Mouse (Mus musculus) liver, embryonic 14.5 days (tissue): Measurements from ENCODE around the gene Pawr. TPM values are rescaled to one million over a fixed set of nuclear protein-coding genes. Genes with fewer than 3 reads are reported as not detected.

Source experiments
- ATAC-seq: fragments of 200-750 bp; cut with Nextera tagmentation; 2 replicates; pipeline ENCODE4 v1.8.0; 2017; ENCODE audit warnings: moderate number of reproducible peaks, mild to moderate bottlenecking, moderate library complexity; ENCODE audit not compliant: insufficient read depth
- DNase-seq, 3 experiments: peaks; one replicate each; pipeline ENCODE4 v3.0.0-alpha.2; 2012 to 2013; ENCODE audit warnings: low read depth in 3 of 3, low spot score in 3 of 3
- H3K27ac ChIP-seq: fragments of 300-500 bp; sonication (generic); 2 replicates; pipeline ENCODE4 v1.5.1; 2014; ENCODE audit warnings: moderate library complexity, mild to moderate bottlenecking, control low read depth, inconsistent platforms
- H3K27me3 ChIP-seq: fragments of 300-500 bp; sonication (generic); 2 replicates; pipeline ENCODE4 v1.6.1; 2014; ENCODE audit warnings: mild to moderate bottlenecking, low read length, moderate library complexity; ENCODE audit not compliant: control insufficient read depth, insufficient read depth
- H3K36me3 ChIP-seq: fragments of 300-500 bp; sonication (generic); replicated peaks from 2 replicates; pipeline ENCODE4 v1.6.1; 2014; ENCODE audit warnings: low read depth; ENCODE audit not compliant: control insufficient read depth, insufficient read depth
- H3K4me1 ChIP-seq, 2 experiments: fragments of 200-500 bp in 1 of 2; fragments of 300-500 bp in 1 of 2; sonication (generic) in 1 of 2; replicated peaks; 2 replicates each; pipeline ENCODE4 v1.6.1; 2012 to 2014; ENCODE audit warnings: antibody characterized with exemption in 1 of 2, inconsistent platforms in 1 of 2, low read length in 1 of 2; ENCODE audit not compliant: control insufficient read depth in 2 of 2, insufficient read depth in 2 of 2
- H3K4me2 ChIP-seq: fragments of 300-500 bp; sonication (generic); 2 replicates; pipeline ENCODE4 v1.6.1; 2014; ENCODE audit warnings: low read depth, mild to moderate bottlenecking, control low read depth, moderate library complexity
- H3K4me3 ChIP-seq, 2 experiments: fragments of 200-500 bp in 1 of 2; fragments of 300-500 bp in 1 of 2; sonication (generic) in 1 of 2; 2 replicates each; pipeline ENCODE4 v1.5.1; 2012 to 2014; ENCODE audit warnings: low read depth in 2 of 2, low read length in 2 of 2, mild to moderate bottlenecking in 2 of 2, control low read depth in 1 of 2, inconsistent platforms in 1 of 2, moderate library complexity in 1 of 2; ENCODE audit not compliant: insufficient read depth in 1 of 2
- H3K9ac ChIP-seq: fragments of 300-500 bp; sonication (generic); replicated peaks from 2 replicates; pipeline ENCODE4 v1.6.1; 2014; ENCODE audit warnings: mild to moderate bottlenecking, control low read depth, moderate library complexity
- H3K9me3 ChIP-seq: fragments of 300-500 bp; sonication (generic); 2 replicates; pipeline ENCODE4 v1.6.1; 2016; ENCODE audit warnings: low read length, mixed read lengths; ENCODE audit not compliant: control insufficient read depth
- CTCF ChIP-seq: IDR thresholded peaks from 2 replicates; pipeline ENCODE4 v1.5.1; 2016; ENCODE audit warnings: antibody characterized with exemption, low read depth, control low read depth
- EP300 ChIP-seq: IDR thresholded peaks from 2 replicates; pipeline ENCODE4 v1.6.1; 2016; ENCODE audit warnings: antibody characterized with exemption, low read depth
- WGBS: fragments of 180-500 bp; shearing (Covaris S2); extraction: QIAGEN DNeasy Blood & Tissue Kit; methylation state at CpG from one replicate; pipeline ENCODE4 v1.1.7; 2014; ENCODE audit not compliant: insufficient replicate concordance; 5-methylcytosine and 5-hydroxymethylcytosine counted together
- polyA plus RNA-seq, 2 experiments: library from polyadenylated mRNA; depleted of rRNA in 1 of 2; stranded (reverse) in 1 of 2; unstranded in 1 of 2; fragments of >200 nt; fragmentation: Nextera tagmentation in 1 of 2; extraction: Ambion mirVana in 1 of 2; gene quantifications; 2 replicates each; pipeline versions ENCODE4 v1.2.1 to v1.2.3; 2012 to 2014

Gene Pawr
- polyA plus RNA-seq, 2 experiments = 3.7 to 4.4 TPM

DNA sequence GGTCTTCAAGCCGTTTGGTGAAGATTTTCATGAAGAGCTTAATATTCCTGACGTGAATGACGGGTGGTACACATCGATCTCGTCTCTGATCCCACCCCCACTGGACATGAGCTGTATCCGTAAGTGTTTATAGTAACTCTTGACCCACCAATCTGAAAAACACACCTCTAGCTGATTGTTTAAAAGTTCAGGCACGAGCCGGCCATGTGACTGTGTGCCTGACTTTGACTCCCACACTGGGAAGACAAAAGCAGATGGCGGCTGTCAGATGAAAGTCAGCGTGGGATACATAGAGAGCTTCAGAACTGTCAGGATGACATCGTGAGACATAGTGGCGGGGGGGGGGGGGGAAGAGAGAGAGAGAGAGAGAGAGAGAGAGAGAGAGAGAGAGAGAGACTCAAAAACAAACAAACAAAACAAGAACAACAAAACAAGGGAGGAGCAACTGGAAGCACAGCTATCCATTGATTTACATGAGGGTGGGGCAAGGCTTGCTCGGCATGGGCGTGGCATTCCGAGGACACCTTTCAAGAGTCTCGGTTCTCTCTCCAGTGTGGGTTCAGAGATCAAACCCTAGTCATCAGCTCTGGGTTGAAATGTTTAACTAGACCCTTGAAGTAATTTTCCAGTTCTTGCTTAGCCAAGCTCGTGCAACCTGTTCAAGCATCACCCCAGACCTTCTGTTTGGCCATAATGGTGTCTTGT, 32.9 kb upstream of the Pawr start:
- 68% methylated on average over 16 of the region's 17 CpGs for WGBS
- ATAC-seq = no peak
- no peak overlapping the region for H3K27ac ChIP-seq
- DNase-seq = no peak
- no peaks in the 10 kb centered on the region for H3K36me3 ChIP-seq
- H3K4me3 ChIP-seq = no peak overlapping the region
- H3K9ac ChIP-seq = no peak overlapping the region
- no peaks in the 10 kb centered on the region for H3K27me3 ChIP-seq
- no peak overlapping the region for H3K4me2 ChIP-seq
- H3K9me3 ChIP-seq = no peaks in the 10 kb centered on the region
- TF ChIP-seq CTCF (no peak), EP300 (no peak)
- no peaks in the 10 kb centered on the region for H3K4me1 ChIP-seq

DNA sequence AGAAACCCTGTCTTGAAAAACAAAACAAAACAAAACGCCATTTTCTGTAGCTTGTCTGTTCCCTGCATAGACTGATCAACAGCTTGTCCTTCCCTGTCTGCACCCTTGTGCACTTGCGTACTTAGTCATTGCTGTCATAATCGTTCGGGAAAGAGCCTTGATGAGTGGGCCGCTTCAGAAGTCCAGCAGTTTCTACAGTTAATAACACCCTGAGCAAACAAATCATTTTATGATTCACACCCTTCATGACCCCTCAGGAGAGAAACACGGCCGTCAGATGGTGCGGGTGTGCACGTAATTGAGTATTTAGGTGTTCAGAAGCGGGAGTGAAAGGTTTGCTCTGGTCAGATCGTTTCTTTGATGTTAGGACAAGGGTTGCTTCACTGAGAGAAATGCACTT, 32.1 kb upstream of the Pawr start:
- DNase-seq (no peak), ATAC-seq (no peak)
- TF ChIP-seq EP300 = no peak
- TF ChIP-seq CTCF = no peak
- 62% methylated on average over 11 of the region's 11 CpGs for WGBS
- no peaks in the 10 kb centered on the region for H3K4me1 ChIP-seq
- no peaks in the 10 kb centered on the region for H3K9me3 ChIP-seq
- H3K36me3 ChIP-seq = no peaks in the 10 kb centered on the region
- no peak overlapping the region for H3K4me2 ChIP-seq
- no peak overlapping the region for H3K9ac ChIP-seq
- H3K27me3 ChIP-seq = no peaks in the 10 kb centered on the region
- H3K4me3 ChIP-seq = no peak overlapping the region
- no peak overlapping the region for H3K27ac ChIP-seq

DNA sequence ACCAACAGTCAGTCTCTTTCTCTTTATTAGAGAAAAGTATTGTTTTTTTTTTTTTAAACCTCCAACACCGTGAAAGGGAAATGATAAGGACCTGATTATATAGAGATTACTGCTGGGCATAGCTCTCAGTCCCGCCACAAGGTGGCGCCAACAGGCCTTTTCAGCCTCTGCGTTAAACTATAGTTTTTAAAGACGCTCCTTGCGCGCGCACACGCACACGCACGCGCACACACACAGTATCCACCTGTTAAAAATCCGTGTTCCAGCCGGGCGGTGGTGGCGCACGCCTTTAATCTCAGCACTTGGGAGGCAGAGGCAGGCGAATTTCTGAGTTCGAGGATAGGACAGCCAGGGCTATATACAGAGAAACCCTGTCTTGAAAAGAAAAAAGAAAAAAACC, 31.1 kb upstream of the Pawr start:
- ATAC-seq (peak; percentile 60; the same call in 1 of the 2 replicates), DNase-seq (peak; percentile 48 to 64 (median 59))
- TF ChIP-seq CTCF (peak; percentile 83), EP300 (no peak)
- no peak overlapping the region for H3K27ac ChIP-seq
- H3K4me3 ChIP-seq = no peak overlapping the region
- H3K4me2 ChIP-seq = peak overlapping the region; percentile 18; the same call in 1 of the 2 replicates
- WGBS = 3% methylated on average over 19 of the region's 19 CpGs
- H3K4me1 ChIP-seq = no peaks in the 10 kb centered on the region
- no peaks in the 10 kb centered on the region for H3K36me3 ChIP-seq
- H3K9ac ChIP-seq = no peak overlapping the region
- no peaks in the 10 kb centered on the region for H3K9me3 ChIP-seq
- H3K27me3 ChIP-seq = no peaks in the 10 kb centered on the region

DNA sequence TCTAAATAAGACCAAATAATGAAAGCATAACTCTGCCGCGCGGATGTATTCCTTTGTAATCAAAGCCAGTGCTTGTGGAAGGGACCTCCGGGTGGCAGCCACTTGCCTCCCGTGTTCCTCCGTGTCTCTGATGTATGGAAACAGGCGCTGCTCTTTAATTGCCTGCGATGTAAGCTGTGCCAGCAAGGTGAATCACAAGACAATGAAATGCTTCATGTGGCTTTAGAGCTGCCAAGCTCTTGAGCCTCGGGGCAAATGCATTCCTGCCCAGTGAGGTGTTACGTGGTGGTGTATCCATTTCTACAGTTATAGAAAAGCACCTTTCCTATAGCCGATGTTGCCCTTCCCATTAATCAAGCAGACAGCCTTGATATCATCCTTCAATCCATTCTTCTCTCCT, 24.1 kb upstream of the Pawr start:
- no peak overlapping the region for H3K27ac ChIP-seq
- H3K27me3 ChIP-seq = no peaks in the 10 kb centered on the region
- TF ChIP-seq CTCF = no peak
- no peak for TF ChIP-seq EP300
- H3K36me3 ChIP-seq = no peaks in the 10 kb centered on the region
- no peak overlapping the region for H3K4me3 ChIP-seq
- WGBS = 75% methylated on average over 11 of the region's 11 CpGs
- H3K9me3 ChIP-seq = no peaks in the 10 kb centered on the region
- H3K4me2 ChIP-seq = no peak overlapping the region
- no peak overlapping the region for H3K9ac ChIP-seq
- H3K4me1 ChIP-seq = no peaks in the 10 kb centered on the region
- ATAC-seq = no peak
- DNase-seq = no peak

DNA sequence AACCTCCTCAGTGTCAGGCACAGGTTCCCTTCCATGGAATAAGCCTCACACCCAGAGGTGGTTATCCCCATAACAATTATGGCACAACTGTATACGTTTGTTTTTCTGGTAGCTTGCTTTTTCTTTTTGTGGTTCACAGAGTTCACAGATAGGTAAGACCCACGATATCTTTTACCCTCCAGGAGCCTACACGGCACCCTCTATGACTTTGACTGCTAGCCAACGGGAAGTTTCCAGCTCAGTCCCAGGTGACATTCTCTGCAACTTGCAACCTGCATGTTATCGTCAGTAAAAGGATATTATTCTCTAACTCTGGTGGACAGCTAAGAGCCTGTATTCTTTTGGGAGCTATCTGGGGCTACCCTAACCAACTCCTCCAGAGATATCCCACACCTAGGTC, 21.7 kb upstream of the Pawr start:
- Histone ChIP-seq H3K36me3 (no peaks in the 10 kb centered on the region), H3K4me3 (no peak overlapping the region), H3K27me3 (no peaks in the 10 kb centered on the region), H3K4me2 (no peak overlapping the region), H3K9ac (no peak overlapping the region), H3K9me3 (no peaks in the 10 kb centered on the region), H3K27ac (no peak overlapping the region), H3K4me1 (peaks cover 0 to 8% of the 10 kb centered on the region in 2 experiments; a peak in 2 of 4 replicates)
- no peak for TF ChIP-seq CTCF
- TF ChIP-seq EP300 = no peak
- ATAC-seq (no peak), DNase-seq (no peak)
- WGBS = 51% methylated on average over 5 of the region's 5 CpGs
